Mouse (Mus musculus) left cerebral cortex, postnatal 36 days (tissue): ENCODE measurements around the gene Gpx5. TPM values are rescaled to one million over a fixed set of nuclear protein-coding genes. Genes with fewer than 3 reads are reported as not detected.

Source experiments
- DNase-seq, 2 experiments: peaks; one replicate each; pipeline ENCODE4 v3.0.0; 2021 to 2022; ENCODE audit warnings: low spot score in 2 of 2, mixed read lengths in 1 of 2
- intact Hi-C: fragments of 180-260 bp; cut with DNase I; formaldehyde crosslinking; loops from one replicate; pipeline ENCODE4 v1.15.1; 2025
- total RNA-seq, 2 experiments: library from RNA; stranded (reverse); gene quantifications; 2 replicates each; pipeline ENCODE4 v1.2.3; 2021

Gpx5 gene
- total RNA-seq, 2 experiments from 2014 or later: not detected

DNA sequence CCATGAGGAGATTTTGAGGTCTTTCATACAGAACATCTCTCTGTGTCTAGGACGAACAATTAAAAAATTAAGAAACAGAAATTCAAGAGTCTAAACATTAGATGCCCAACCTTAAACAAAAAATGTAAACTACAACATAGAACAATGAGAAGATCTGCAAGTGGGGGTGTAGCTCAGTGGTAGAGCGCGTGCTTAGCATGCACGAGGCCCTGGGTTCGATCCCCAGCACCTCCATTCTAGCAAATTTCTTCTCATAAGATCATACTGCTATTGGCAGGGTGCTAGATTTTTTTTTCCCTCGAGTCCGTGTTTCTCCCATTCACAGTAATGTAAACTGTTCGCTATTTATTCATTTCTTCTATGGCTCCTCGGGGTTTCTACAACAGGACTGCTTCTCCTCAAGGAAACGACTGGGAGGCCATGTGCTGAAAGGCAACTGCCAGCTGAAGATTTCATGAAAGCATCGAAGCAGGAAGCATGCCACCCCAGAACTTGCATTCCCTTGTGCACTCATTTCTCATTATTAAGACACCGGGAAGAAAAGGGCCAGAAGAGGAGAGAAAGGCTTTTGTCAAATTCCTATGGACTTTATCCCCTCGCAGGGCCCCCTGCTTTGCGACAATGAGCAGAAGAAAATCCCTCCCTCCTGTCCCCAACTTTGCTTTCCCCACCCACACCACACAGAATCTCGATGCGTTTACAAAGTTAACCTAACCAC is 50.0 kb downstream of the Gpx5 start:
- no peak for DNase-seq
- intact Hi-C loops: no loop called here

- peak in 1 of 2 experiments; percentile 22 for DNase-seq
- intact Hi-C loops: no loop called here
These were observed 51.7 kb downstream of the Gpx5 start for GRCm38 (mm10) chr13:21240788-21241187.

DNA sequence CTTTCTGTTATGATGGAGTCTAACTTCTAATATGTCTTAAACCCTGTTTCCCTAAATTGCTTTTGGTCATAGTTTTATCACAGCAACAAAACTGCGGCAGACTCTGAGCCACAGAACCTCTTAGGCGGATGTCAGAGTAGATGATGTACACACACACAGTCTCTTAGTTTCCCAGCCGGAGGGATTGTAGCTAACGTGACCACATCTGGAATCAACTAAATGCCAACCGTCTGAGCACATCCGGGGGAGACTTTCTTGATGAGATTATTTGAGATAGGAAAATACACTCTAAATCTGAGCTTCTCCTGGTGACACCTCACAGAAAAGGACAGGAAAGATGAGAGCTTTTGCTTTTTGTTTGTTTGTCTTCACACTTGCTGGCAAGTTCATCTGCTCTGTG is 55.4 kb downstream of the Gpx5 start:
- no peak for DNase-seq
- intact Hi-C loops: no loop called here

GRCm38 (mm10) chr13:21236714-21237113 is 55.8 kb downstream of the Gpx5 start:
- intact Hi-C loops: no loop called here
- no peak for DNase-seq

Other genes starting within 250 kb of the Gpx5 start
- not detected for gene Olfr1370, start 217.8 kb downstream of the Gpx5 start, total RNA-seq
- gene Olfr1369-ps1, start 181.2 kb downstream of the Gpx5 start, total RNA-seq: not detected
- gene Olfr263, start 163.1 kb downstream of the Gpx5 start, total RNA-seq: not detected
- gene Olfr1368, start 146.9 kb downstream of the Gpx5 start, total RNA-seq: not detected
- 10 to 100 TPM; 34.0 TPM for gene Trim27, start 113.3 kb downstream of the Gpx5 start, total RNA-seq
- not detected for gene Gpx6, start 19.4 kb upstream of the Gpx5 start, total RNA-seq
- gene Olfr1367, start 54.2 kb upstream of the Gpx5 start, total RNA-seq: not detected
- 1 to 10 TPM; 7.1 to 9.4 TPM for gene Zscan12, start 70.1 kb upstream of the Gpx5 start, total RNA-seq
- 10 to 100 TPM; 30.3 to 45.5 TPM for gene Zkscan3, start 110.0 kb upstream of the Gpx5 start, total RNA-seq
- gene Pgbd1, start 148.3 kb upstream of the Gpx5 start, total RNA-seq: 1 to 10 TPM; 1.3 to 1.9 TPM
- gene Zscan26, start 161.0 kb upstream of the Gpx5 start, total RNA-seq: 10 to 100 TPM; 43.8 to 58.5 TPM
- gene Nkapl, start 175.8 kb upstream of the Gpx5 start, total RNA-seq: 1 to 10 TPM; 1.4 to 1.7 TPM
- 1 to 10 TPM; 7.5 to 7.6 TPM for gene Zkscan4, start 186.2 kb upstream of the Gpx5 start, total RNA-seq
- gene Gm10065, start 186.7 kb upstream of the Gpx5 start, total RNA-seq: not detected
- gene AK157302, start 202.5 kb upstream of the Gpx5 start, total RNA-seq: 10 to 100 TPM; 20.5 to 25.5 TPM
- 10 to 100 TPM; 56.4 to 67.0 TPM for gene Gm11273, start 208.7 kb upstream of the Gpx5 start, total RNA-seq
- gene Zkscan8, start 238.4 kb upstream of the Gpx5 start, total RNA-seq: 10 to 100 TPM; 15.9 to 18.1 TPM